Mouse (Mus musculus) cerebral cortex, adult 2 months (tissue): ENCODE results near the gene Metap1.

Experiments used
- WGBS: fragments of 180-500 bp; shearing (Covaris S2); methylation state at CpG from one replicate; pipeline ENCODE4 v1.1.7; 2018; 5-methylcytosine and 5-hydroxymethylcytosine counted together

Gene Metap1

DNA sequence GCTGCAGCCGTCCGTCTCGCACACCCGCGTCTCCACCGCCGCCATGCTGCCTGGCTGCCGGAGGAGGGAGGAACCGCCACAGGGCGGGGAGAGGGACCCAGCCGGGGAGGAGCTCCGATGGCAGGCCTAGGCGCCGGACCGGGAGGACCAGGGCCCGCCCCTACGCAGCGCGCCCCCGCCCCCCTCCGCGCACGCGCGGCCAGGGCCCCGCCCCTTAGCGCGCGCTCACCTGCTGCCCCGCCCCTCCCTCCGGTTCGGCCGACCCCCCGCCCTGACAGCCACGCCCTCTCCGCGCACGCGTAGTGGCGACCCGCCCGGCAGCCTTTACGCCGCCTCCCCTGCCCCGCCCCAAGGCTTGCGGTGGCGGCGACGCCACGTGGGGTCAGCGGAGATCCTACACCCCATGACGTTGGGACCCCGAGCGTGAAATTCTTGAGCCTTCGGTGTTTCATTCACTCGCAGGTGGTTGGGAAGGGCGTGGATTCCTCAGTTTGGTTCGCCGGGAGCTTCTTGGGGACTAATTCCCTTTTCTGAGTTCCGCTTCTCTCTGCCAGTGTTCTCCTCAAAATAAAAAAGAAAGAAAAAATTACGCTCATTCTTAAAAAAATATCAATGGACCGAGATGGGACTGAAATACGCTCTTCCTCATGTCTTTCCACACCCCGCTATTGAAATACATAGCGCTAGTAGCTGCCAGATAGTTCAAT is at the start of gene Metap1:
Gene Metap1 (minus strand): TSS at position 189 of the 707 bp plus-strand sequence.
- under 1% methylated on average over 54 of the region's 65 CpGs for WGBS

- WGBS: 92% methylated on average over 2 of the region's 2 CpGs
These were observed 46.7 kb upstream of the Metap1 start for GRCm38 (mm10) chr3:138536031-138536430.

GRCm38 (mm10) chr3:138532764-138533163 is 43.4 kb upstream of the Metap1 start:
- 48% methylated on average over 2 of the region's 2 CpGs for WGBS

- 58% methylated on average over 12 of the region's 12 CpGs for WGBS
These were observed 42.3 kb upstream of the Metap1 start for GRCm38 (mm10) chr3:138531479-138532181.

- WGBS: 76% methylated on average over 8 of the region's 8 CpGs
These were observed 41.5 kb upstream of the Metap1 start for GRCm38 (mm10) chr3:138530578-138531478.

GRCm38 (mm10) chr3:138528265-138528664 is 39.0 kb upstream of the Metap1 start:
- WGBS: 5% methylated on average over 16 of the region's 16 CpGs

DNA sequence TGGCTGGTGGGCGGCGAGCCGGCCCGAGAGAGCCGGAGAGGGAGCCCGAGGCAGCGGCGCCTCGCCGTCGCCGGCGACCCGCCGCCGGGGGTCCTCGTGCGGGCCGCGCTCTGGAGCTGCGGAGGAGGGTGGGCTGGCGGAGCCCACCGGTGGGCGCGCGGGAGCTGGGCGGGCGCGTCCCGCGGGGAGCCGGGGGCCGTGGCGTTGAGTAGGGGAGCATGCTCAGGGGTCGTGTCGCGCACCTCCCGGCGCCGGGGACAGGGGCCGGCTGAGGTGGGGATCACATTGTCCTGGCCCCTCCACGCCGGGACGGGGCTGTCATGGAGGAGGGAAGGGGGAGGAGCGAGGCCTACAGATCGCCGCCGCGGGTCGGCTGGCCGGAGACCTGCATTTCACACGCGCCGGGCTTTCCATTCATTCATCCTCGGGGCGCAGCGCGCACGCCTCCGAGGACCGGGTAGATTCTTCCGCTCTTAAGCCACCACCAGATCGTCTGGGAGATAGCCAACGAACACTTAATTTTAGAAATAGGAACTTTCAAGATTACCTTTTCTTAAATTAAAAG is 38.4 kb upstream of the Metap1 start:
- WGBS: under 1% methylated on average over 62 of the region's 64 CpGs

DNA sequence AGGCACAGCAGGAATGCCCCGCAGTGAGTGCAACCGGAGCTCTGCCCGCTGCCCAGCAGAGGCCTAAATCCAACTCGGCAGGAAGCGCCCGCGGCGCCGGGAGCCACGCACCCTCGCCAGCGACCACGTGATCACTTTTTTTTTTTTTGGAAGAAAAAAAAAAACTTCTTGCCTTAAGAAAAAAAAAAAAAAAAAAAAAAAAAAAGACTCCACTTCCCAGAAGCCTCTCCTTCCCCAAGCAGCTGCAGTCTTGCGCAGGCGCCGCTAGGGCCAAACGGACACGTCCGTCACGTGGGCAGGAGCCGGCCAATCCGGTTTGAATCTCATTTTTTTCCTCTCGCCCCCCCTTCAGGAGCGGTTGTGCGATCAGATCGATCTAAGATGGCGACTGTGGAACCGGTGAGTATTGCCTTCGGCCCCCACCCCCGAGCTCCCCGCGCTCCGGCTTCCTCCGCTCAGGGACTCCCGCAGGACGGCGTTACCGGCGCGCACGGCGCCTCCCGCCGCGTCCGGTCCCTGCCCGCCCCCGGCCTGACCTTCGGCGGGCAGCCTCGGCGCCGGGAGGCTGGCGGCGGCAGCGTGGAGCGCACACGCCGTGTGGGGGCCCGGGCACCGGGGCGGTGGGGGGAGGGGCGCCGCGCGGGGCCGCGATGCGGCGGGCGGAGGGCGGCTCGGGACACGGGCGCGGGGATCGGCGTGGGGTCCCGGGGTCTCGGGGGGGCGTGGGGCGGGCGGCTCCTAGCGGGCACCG is 37.8 kb upstream of the Metap1 start:
- 1% methylated on average over 65 of the region's 85 CpGs for WGBS

GRCm38 (mm10) chr3:138526073-138526915 is 37.0 kb upstream of the Metap1 start, which contains the start of gene Eif4e:
Gene Eif4e, plus strand, starts transcription at chr3:138526179.
- WGBS: 6% methylated on average over 39 of the region's 39 CpGs

DNA sequence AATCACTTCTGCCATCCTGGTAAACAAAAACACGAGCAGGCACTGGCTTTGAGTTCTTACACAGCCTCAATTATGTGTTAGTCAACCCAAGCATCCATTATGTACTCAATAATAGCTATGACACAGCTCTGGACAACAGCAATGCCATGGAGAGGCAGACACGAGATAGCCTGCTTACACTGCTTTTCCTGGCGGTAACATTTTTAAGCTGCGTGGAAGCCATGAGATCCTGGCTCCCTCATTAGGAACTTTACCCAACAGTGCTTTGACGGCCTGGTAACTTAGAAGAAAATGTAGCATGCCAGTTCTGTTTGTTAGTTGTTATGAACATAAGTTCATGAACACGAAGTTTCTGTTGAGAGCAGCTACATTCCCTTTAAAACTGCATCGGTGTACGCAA is 36.2 kb upstream of the Metap1 start:
- WGBS: 77% methylated on average over 8 of the region's 8 CpGs

DNA sequence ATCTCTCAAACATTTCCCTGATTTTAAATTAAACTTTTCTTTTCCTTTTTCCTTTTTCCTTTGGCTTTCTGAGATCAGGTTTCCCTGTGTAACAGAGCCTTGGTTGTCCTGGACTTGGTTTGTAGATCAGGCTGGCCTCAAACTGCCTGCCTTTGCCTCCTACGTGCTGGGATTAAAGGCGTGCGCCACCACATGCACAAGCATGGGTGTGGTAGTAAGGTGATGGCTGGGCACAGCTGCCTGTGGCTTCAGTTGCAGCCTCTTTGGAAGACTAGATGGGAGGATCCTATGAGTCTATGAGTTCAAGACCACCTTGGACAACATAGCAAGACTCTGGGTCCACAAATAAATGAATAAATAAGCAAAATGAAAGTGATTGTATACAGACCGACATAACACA is 34.6 kb upstream of the Metap1 start:
- 96% methylated on average over 4 of the region's 4 CpGs for WGBS

GRCm38 (mm10) chr3:138519218-138519617 is 29.9 kb upstream of the Metap1 start:
- 85% methylated on average over 6 of the region's 6 CpGs for WGBS

- 68% methylated on average over 3 of the region's 3 CpGs for WGBS
These were observed 28.6 kb upstream of the Metap1 start for GRCm38 (mm10) chr3:138517881-138518280.

DNA sequence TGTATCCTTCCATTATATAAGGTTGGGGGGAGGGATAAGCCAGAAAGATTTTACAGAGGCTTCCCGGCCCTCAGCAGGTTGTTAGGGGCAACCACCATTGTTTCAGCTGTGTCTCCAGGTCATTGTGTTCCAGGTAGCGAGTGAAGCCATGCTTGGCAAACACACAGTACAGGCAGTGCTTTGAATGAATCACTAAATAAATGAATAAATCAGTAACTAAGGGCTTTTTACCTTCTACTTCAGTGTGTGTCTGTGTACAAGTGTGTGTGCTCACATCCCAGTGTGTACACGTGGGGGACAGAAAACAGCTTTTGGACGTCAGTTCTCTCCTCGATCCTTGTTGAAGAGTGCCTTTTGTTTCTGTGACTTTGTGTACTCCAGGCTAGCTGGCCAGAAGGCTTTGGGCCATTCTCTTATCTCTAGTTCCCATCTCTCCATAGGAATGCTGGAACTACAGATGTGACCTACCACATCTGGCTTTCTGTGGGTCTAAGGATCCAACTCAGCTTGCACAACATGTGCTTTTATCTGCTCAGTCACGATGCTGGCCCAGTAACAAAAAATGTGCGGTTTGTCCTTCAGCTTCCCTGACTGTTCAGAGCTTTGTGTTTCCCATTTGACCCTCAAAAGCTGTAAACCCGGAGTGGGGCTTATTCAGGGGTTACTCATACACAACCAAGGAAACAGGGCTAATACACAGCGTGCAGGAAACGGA is 26.5 kb upstream of the Metap1 start:
- 63% methylated on average over 10 of the region's 10 CpGs for WGBS

DNA sequence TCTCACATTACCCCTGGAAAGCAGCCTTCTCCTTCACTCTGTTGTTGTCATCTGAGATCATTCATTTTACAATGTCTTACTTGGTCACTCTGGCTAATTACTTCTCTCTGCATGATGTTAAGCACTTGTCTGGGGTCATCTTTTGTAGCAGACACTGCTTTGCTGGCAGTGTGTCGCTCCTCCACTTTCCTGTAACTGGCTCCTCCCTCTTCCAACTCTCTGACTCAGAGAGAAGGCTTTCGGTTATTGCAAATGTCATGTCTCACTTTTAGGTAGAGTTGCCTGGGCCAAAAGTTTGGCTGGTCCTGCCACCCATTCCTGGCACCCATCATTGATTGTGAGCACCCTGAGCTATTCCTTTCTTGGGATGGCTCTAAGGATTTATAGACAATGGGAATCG is 25.4 kb upstream of the Metap1 start:
- 80% methylated on average over 3 of the region's 3 CpGs for WGBS

- WGBS: 81% methylated on average over 12 of the region's 12 CpGs
These were observed 23.9 kb upstream of the Metap1 start for GRCm38 (mm10) chr3:138513243-138513642.

DNA sequence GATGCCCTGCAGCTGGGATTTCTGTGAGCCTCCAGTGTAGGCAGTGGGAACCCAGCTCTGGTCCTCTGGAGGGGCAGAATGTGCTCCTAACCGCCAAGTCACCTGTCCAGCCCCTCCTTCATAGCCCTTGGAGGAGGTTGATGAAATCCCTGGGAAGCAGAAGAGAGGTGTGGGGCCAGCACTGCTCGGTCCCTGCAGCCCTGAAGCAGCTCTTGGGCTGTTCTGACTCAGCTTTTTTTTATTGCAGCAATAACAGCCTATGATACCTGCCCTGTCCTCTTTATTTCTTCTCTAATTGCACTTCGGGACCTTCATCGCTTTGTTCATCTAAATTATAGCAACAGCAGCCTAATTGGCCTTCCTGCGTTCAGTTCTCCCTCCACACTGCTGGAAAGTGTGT is 21.2 kb upstream of the Metap1 start:
- WGBS: 72% methylated on average over 5 of the region's 5 CpGs

GRCm38 (mm10) chr3:138509581-138509980 is 20.3 kb upstream of the Metap1 start:
- WGBS: 94% methylated on average over 2 of the region's 2 CpGs

DNA sequence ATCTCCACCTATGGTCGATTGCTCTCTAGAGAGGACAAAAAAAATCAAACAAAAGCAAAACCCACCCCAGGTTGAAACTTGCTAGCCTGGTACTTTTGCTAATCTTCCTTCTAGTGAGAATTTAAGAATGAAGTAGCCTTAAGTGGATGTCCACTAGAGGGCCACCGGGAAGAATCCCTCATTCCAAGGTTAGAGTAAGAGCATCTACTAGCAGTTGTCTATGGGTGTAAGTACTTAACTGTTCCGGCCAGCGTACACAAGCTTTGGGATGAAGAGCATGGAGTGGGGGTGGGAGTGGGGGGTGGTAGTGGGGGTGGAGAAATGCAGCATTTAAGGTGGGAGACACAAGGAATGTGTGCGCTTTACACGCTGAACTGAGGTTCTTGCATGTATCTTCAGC is 17.4 kb upstream of the Metap1 start:
- 46% methylated on average over 6 of the region's 6 CpGs for WGBS

DNA sequence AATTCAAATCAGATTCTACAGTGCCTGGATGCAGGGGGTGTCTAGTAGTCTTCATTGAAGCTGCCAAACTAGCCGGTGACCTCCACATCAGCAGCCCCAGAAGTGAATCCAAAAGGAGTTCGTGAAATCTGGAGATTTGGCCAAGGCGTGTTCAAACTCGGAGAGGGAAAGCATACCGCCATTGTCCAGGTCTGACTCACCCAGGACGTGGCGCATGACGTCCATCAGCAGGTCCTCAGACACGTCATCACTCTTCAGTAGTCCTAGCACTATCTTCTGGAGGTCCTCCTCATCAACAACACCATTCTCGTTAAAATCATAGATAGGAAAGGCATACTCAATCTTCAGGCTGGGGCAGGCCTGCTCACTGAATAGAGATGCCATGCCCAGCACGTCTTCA is 14.4 kb upstream of the Metap1 start:
- 88% methylated on average over 11 of the region's 11 CpGs for WGBS
